Mouse (Mus musculus): ENCODE results near the gene Hnrnpul1.

Hnrnpul1 gene

DNA sequence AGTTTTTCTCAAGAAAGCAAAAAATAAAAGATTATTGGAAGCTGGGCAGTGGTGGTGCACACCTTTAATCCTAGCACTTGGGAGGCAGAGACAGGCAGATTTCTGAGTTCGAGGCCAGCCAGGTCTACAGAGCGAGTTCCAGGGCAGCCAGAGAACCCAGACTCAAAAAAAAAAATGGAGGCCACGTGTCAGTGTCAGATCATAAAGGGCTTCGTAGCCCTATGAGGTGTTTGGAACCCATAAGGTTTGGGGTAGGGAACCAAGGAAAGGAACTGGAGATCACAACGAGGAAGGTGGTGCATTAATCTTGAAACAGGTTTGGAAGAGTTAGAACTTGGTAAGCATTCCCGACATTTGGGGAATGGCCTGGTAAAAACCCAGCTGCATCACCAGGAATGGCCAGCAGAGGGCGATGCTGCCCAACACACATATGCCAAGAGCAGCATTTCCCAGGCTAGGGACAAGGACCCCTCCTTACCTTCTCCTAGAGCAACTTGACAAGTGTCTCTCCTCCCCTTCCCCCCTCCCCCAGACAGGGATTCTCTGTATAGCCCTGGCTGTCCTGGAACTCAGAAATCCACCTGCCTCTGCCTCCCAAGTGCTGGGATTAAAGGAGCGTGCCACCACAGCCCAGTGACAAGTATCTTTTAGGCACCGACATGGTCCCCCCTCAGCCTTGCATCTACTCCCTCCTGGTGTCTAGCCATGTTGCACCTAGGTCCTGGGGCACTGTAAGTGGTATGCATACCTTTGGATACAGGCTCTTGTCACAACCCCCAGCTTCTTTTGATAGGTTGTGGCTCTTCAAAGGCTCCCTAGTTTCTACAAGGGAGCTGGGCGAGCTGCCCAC, 34.6 kb downstream of the Hnrnpul1 start:
- peak in 1 of 2 experiments; percentile 84 for DNase-seq (ENCODE audit: low spot score in 2 of 2)

DNA sequence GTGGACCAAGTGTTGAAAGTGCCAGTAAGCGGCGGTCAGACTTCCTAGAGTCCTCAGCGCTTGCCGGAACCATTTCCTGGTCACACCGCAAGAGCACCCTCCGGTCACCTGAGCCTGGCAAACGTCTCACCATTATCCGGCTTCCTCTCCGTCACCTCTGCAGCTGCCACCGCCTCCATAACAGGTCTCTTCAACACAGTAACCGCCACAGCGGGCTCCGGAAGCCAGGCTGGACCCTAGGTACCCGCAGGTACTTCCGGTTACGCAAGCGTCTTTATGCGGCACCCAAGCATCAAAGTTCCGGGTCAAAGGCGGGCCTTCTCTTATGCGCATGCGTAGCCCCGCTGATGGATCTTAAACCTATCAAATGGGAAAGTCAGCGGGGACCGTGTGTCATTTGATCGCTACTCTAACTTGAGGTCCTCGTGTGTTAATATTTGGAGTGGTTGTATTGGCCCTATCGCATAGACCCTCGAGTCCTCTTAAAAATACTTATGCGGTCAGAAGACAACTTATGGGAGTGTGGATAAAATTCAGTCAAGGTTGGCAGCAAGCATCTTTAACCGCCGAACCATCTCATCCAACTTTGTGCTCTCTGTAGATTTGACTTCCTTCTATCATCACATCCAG, 35.7 kb downstream of the Hnrnpul1 start, which contains the start of gene Ccdc97:
Ccdc97 (minus strand) TSS at position 301 of the 630 bp plus-strand sequence.
- peak; percentile 90 to 96 for DNase-seq (ENCODE audit: low spot score in 2 of 2)

- no peak for DNase-seq (ENCODE audit: low spot score in 2 of 2)
Observed at GRCm38 (mm10) chr7:25717478-25717877, 37.1 kb downstream of the Hnrnpul1 start.

DNA sequence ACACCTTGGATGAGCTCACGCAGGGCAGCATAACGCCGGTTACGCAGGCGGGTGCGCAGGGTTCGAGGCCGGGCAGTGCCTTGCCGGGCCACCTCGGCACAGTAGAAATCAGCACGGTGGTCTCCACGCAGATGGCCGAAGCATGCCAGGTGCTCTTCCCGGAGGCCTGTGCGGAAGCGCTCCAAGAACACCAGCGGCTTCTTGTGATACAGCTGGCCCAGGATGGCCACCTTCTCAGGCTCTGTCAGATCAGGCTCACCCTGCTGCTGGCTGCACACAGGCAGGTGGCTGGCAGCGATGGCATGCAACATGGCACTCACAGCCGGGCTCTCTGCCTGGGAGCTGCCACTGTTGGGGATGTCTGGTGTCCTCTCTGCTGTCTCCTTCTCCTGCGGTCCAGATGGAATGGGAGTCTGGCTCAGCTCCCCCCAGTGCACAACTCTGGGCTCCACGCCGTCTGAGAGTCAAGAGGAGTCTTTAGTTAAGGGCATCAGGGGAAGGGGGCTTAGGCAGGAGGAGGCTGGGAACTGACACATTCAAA, 38.8 kb downstream of the Hnrnpul1 start:
- DNase-seq (ENCODE audit: low spot score in 2 of 2) = no peak

DNA sequence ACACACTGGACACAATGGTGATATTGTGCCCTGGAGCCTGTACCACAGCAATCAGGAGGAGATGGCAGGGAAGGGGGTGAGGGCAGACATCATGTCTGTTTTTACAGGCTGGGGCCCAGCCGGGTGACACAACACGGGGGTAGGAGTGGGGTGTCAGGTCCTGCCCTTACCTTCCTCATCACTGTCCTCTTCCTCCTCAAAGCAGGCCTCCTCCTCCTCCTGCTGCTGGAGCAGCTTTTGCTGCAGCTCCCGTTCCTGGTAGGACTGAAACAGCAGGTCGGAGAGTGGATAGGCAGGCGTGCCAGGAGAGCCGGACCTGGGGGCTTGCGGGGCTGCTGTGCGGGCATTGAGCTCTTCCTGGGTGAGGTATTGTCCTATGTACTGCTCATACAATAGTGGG, 40.0 kb downstream of the Hnrnpul1 start:
- DNase-seq (ENCODE audit: low spot score in 2 of 2) = no peak

GRCm38 (mm10) chr7:25712801-25713200, 41.8 kb downstream of the Hnrnpul1 start:
- no peak for DNase-seq (ENCODE audit: low spot score in 2 of 2)

DNA sequence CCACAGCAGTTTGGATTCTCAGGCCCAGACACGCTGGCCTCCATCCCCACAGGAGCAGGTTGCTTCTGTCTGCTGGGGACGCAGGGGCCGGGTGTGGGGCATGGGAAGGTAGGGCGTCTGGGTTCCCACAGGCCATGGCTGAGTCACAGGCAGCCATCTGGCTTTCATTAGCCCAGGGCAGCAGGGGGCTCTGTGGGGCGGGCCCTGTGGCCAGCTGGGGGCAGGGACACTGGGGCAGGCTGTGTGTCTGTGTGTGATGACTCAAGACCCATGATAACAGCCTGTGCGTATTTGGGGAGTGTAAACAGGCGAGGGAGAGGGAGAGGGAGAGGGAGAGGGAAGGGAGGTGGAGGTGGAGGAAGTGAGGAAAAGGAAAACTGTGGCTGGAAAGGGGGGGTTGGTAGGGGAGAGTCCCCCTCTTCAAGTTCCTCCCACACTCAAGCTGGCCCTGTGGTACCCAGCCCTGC, 42.8 kb downstream of the Hnrnpul1 start:
- peak in 1 of 2 experiments; percentile 51 for DNase-seq (ENCODE audit: low spot score in 2 of 2)

DNA sequence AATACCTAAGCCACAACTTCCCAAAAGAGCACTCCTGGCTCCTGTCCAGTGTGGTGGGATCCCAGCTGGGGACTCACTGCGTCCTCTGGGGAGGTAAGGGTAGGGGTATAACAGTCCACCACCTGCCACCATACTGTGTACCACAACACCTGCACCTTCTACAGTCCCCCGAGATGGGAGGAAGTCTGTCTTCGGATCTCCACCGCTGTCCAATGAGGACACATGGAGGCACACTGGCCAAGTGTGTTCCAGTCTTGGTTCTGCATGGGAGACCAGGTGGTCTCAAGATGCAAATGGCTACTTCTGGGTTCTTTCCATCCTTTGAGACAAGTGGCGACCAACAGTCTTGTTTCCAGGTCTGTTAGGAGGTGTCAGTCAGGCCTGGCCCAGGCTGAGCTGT, 43.4 kb downstream of the Hnrnpul1 start:
- no peak for DNase-seq (ENCODE audit: low spot score in 2 of 2)

DNA sequence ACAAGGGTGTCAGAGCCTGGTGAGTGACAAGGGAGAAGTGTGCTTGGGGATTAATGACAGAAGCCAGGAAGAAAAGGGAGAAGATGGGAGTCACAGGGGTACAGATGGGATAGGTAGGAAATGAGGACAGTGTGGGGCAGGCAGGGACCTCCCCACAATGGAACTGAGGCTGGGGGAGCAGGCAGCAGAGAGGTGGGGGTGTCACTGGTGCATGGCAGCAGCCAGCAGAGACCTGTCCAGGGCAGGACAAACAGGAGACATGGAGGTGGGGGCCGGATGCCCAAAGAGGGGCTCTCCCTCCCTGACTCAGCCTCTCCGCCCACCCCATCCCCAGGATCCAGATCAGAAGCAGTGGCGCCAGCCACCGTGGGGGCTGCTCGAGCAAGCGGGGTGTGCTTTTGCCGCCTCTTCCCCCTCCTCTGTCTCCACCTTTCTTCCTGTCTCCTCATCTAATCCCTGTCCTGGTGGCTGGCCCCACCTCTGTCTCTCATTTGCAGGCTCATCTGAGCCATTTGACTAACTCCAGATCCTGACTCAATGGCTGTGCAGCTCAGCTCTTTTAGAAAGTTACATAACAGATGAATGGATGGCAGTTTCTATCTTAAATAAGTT, 43.9 kb downstream of the Hnrnpul1 start:
- peak in 1 of 2 experiments; percentile 66 for DNase-seq (ENCODE audit: low spot score in 2 of 2)

DNA sequence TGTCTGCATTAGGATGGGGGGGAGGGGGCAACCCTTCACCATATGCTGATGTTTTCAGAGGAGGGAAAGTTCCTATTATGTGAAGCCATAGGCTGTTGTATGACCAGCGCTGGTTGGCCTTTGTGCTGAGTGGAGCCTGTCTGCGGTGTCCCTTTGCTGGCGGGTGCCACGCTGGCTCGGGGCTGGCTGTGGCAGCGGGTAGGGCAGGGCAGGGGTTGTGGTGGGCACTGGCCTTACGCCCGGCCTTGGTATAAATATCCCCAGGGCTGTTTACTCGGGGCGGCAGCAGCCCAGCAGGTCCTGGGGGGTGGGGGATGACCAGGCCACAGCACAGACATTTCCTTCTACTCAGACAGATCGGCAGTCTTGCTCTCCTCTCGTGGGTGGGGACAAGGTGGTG, 44.6 kb downstream of the Hnrnpul1 start:
- DNase-seq (ENCODE audit: low spot score in 2 of 2) = peak in 1 of 2 experiments; percentile 41

DNA sequence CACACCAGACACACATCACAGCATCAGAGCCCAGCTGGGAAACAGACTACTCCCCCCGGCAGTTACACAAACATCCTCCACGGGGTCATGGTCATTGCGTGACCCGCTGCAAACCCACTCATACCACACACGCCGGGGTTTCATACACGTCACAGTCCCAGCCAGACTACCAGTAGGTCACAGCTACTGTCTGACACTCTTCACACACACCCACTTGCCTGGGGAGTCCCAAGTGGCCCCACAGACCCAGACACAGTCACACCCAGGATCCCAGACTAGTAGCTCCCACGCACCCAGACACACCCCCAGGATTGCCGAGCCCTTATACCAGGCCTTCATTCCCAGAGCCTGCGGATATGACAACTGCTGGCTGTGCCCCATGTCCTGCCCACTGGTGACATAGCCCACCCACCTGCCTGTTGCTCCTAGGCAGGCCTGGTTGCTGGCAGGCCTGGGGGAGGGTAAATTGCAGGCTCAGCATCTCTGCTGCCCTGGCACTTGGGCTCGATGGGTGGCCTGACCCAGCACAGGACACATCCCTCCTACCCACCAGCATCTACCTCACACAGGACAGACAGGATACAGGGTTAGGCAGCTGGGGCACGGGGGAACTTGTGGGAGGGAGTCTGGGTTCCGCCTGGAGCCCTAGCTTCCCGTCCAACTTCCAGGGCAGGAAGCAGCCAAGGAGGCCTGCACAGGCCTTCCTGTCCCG, 46.8 kb downstream of the Hnrnpul1 start:
- no peak for DNase-seq (ENCODE audit: low spot score in 2 of 2)

GRCm38 (mm10) chr7:25706578-25707170, 47.9 kb downstream of the Hnrnpul1 start:
- DNase-seq (ENCODE audit: low spot score in 2 of 2) = no peak

- peak in 1 of 2 experiments; percentile 69 for DNase-seq (ENCODE audit: low spot score in 2 of 2)
Observed at GRCm38 (mm10) chr7:25705801-25706251, 48.7 kb downstream of the Hnrnpul1 start.

DNA sequence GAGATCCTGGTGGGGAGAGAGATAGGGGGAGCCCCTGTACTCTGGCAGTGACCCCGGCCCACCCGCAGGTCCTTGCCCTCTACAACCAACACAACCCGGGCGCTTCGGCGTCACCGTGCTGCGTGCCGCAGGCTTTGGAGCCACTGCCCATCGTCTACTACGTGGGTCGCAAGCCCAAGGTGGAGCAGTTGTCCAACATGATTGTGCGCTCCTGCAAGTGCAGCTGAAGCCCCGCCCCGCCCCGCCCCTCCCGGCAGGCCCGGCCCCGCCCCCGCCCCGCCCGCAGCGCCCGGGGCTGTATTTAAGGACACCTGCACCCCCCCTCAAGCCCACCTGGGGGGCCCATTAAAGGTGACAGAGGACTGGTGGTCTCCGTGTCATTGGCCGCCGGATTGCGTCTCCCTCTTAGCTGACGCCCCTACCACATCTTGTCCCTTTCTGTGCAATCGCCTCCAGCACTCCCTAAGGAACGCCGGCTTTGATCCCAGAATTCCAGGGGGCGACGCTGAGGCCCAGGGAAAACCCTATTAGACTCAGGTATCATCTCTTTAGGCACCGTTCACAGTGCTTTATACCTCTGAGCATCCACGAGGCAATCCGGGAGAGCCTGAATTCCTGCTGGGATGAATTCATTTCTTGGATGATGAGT, 49.7 kb downstream of the Hnrnpul1 start:
- DNase-seq (ENCODE audit: low spot score in 2 of 2) = no peak

GRCm38 (mm10) chr7:25703793-25704494, 50.6 kb downstream of the Hnrnpul1 start:
- DNase-seq (ENCODE audit: low spot score in 2 of 2) = no peak

DNA sequence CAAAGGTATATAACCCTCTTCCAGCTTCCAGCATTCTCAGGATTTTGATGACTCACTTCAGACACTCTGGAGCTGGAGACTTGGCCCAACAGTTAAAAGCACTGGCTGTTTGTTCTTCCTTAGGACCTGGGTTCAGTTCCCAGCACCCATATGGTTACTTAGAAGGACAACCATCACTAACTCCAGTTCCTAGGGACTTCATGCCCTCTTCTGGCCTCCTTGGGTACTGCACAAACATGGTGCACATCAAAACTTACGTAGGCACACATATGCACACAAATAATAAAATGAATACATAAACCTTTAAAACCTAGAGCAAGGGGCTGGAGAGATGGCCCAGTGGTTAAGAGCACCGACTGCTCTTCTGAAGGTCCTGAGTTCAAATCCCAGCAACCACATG, 52.2 kb downstream of the Hnrnpul1 start:
- DNase-seq (ENCODE audit: low spot score in 2 of 2) = no peak

- DNase-seq (ENCODE audit: low spot score in 2 of 2) = no peak
Observed at GRCm38 (mm10) chr7:25700732-25701131, 53.8 kb downstream of the Hnrnpul1 start.

DNA sequence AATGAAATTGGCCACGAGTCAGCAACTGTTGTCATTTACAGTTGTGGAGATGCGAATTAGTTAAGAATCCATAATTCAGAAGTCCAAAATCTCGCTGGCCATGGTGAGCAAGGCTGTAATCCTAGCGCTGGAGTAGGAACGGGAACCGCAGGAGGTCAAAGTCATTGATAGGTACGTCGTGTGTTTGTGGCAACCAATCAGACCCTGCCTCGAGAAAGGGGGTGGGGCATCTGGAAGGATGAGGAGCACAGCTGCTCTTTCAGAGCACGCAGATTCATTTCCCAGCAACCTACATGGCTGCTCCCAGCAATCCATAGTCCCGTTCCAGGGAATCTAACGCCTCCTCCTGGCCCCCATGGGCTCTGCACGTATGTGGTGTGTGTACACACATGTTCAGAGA, 54.7 kb downstream of the Hnrnpul1 start:
- no peak for DNase-seq (ENCODE audit: low spot score in 2 of 2)

DNA sequence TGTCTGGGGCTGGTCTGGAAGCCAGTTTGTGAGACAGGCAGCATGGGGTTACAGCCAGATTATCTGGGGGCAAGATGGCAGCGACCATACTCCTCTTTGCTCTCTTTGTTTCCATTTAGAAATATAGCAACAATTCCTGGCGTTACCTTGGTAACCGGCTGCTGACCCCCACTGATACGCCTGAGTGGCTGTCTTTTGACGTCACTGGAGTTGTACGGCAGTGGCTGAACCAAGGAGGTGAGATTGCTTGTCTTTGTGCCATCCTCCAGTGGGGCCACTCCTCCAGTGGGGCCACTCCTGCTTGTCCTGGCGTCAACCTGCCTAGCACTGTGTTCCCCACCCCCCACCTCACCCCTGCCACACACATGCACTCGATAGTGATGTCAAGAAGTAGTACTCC, 60.5 kb downstream of the Hnrnpul1 start:
- DNase-seq (ENCODE audit: low spot score in 2 of 2) = no peak

DNA sequence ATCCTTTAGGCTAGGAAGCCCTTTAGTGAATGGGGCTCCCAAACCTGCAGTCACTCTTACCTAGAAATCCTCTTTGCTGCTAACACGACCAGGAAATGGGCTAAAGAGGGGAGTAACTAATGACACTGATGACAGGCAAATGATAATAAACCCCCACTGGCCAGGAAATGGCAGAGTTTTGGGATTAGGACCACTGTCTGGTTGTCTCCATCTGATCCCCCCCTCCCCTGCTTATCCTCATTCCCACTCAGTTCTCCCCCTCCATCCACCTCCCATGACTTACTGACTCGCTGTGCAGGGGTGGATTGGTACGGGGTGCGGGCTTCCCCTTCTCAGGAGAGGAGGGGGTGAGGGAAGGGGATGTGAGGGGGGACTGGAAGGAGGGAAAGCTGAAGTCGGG, 64.5 kb downstream of the Hnrnpul1 start:
- no peak for DNase-seq (ENCODE audit: low spot score in 2 of 2)

Data from left cerebral cortex, adult 9 months (tissue).